In genomic region chr17:31433978-31434797, GRCm38 (mm10) we compare ENCODE assay signal across 8 mouse cellular contexts. TPM values are rescaled to one million over a fixed set of nuclear protein-coding genes. Genes with fewer than 3 reads are reported as not detected.
DNase-seq lines count a peak whose midpoint lies in the region; ATAC-seq and TF ChIP-seq lines count a peak whose summit lies in the region.

No protein-coding gene starts in this region.

- peaks cover 6% of the 10 kb centered on the region for H3K9me3 ChIP-seq in E14TG2a.4 (ENCODE audit: low read length)
- peaks cover 5% of the 10 kb centered on the region for H3K9me3 ChIP-seq in forebrain, embryonic 12.5 days

- no peak overlapping the region for H3K9ac ChIP-seq in forebrain, embryonic 12.5 days

- peak overlapping the region; percentile 51 for H3K4me3 ChIP-seq in E14TG2a.4 (replicated peaks; ENCODE audit: low read length)
- H3K4me3 ChIP-seq in forebrain, embryonic 12.5 days (replicated peaks) = no peak overlapping the region

- DNase-seq in kidney, adult 11 months = peak; percentile 46
- DNase-seq in lung, postnatal 10 days = peak; percentile 44
- no peak for DNase-seq in layer of hippocampus, adult 18-20 months (ENCODE audit: low spot score in 2 of 2)
- DNase-seq in urinary bladder, postnatal 10 days (ENCODE audit: low spot score) = no peak
- DNase-seq in ovary, adult 18-20 months (ENCODE audit: low spot score) = no peak

- TF ChIP-seq CTCF in E14TG2a.4 (conservative IDR thresholded peaks at IDR 0.05; ENCODE audit: low read length) = no peak

- H3K27ac ChIP-seq in forebrain, embryonic 12.5 days = no peak overlapping the region; the same call in 1 of the 2 replicates

- H3K4me1 ChIP-seq in E14TG2a.4 (replicated peaks; ENCODE audit: low read depth, low read length) = peaks cover 49% of the 10 kb centered on the region
- peaks cover 39% of the 10 kb centered on the region for H3K4me1 ChIP-seq in forebrain, embryonic 12.5 days

- no peaks in the 10 kb centered on the region for H3K27me3 ChIP-seq in E14TG2a.4 (ENCODE audit: insufficient read depth, low read length)
- H3K27me3 ChIP-seq in forebrain, embryonic 12.5 days = peaks cover 14% of the 10 kb centered on the region

- no peak for ATAC-seq in forebrain, embryonic 12.5 days (ENCODE audit: low FRiP score)
- no peak for ATAC-seq in inflammation-experienced regulatory T-cells, adult 6 months

- H3K4me2 ChIP-seq in forebrain, embryonic 12.5 days = 0 out of 2 replicates have a peak overlapping the region, but pooled peaks have one; percentile 17

- no peaks in the 10 kb centered on the region for H3K36me3 ChIP-seq in E14TG2a.4 (ENCODE audit: insufficient read depth, low read length)
- peaks cover 14% of the 10 kb centered on the region for H3K36me3 ChIP-seq in forebrain, embryonic 12.5 days (replicated peaks)

- WGBS in forebrain, embryonic 12.5 days = 13% methylated on average over 16 of the region's 16 CpGs

RNA-seq across cellular contexts. Expression of gene Pde9a, which starts 48.2 kb away (rescaled TPM):
- 34.7 and 36.7 TPM in 2 replicates for polyA plus RNA-seq in forebrain, embryonic 12.5 days (2016; fragmentation: Nextera tagmentation; extraction: Ambion mirVana)
- polyA plus RNA-seq in inflammation-experienced regulatory T-cells, adult 6 months (2017; shearing (Covaris generic)) = not detected
- total RNA-seq in layer of hippocampus, adult 18-20 months (2021) = 10 to 100 TPM; 19.8 to 23.9 TPM

Comparison
In these comparisons a context has a peak if more than half of its experiments do, and no peak if none do; other contexts are left out.
1. DNase-seq: peak in kidney, adult 11 months (single experiment) and lung, postnatal 10 days (single experiment); none in layer of hippocampus, adult 18-20 months (0 of 2), urinary bladder, postnatal 10 days (single experiment) and ovary, adult 18-20 months (single experiment).
2. RNA of gene Pde9a, which starts 48.2 kb away (polyA plus RNA-seq): 34.7 to 36.7 TPM in forebrain, embryonic 12.5 days; not detected in inflammation-experienced regulatory T-cells, adult 6 months; every median in the first group is over 10 times any median in the second.